Mouse (Mus musculus) liver, embryonic 14 days (tissue): ENCODE measurements around the gene Tas2r136. TPM values are rescaled to one million over a fixed set of nuclear protein-coding genes. Genes with fewer than 3 reads are reported as not detected.

ENCODE experiments used
- polyA plus RNA-seq: library from polyadenylated mRNA; depleted of rRNA; stranded (reverse); fragments of >200 nt; gene quantifications from 2 replicates; pipeline ENCODE4 v1.2.3, GENCODE M21; 2012; rRNA removed

Tas2r136 gene
- not detected in 2 replicates for polyA plus RNA-seq

DNA sequence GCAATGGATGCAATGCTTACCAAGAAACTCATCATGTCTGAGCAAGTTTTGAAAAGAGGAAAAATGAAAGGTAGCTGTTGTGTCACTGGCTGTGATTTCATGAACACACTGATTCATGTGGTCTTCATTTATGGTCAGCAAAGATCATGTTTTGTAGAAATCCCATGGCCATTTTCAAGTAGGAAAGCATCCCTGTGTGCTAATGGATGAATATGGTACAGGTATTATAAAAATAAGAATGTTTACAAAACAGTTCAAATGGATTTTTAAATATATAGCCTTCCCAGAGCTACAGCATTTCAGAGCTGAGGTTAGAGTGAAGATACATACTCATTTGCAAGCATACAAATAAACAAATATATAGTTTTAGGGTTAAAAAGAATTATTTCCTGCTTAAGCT is at the start of gene Tas2r136:
Gene Tas2r136 (minus strand): TSS at position 101 of the 400 bp plus-strand sequence.

DNA sequence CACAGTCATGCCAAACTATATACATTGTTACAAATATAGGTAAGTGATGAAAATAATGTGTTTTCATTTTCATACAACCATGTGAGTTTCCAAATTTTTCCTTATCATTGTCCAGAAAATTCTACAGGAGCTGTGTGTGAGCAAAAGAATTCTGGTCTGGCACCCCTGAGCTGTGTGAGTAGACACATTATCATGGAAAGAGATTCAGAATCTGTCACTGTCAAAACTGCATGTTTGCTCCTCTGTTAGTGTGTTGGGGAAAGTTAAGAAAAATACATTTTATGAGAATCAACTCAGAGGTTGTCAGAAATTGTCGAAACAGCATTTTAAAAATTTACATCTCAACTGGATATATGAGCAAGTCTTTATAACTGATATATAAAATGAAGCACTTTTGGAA is 24.6 kb upstream of the Tas2r136 start, which contains the start of gene Tas2r117:
Gene Tas2r117 (plus strand): TSS at position 301 of the 400 bp plus-strand sequence.

DNA sequence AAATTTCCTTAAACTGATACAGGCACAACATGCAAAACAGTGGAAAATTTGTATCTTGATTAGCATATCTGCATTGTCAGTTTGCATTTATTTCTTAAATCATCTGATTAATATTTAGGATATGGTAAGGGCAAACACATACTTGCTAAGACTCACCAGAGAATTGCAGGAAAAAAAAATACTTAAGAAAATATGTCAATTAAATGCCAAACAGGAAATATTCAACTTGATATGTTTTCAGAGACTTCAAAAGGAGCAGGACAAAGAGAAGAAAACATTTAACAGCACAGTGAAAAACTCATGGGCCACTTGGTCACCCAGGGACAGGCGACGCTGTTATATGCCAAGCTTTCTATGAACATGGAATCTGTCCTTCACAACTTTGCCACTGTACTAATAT is 16.1 kb downstream of the Tas2r136 start, which contains the start of gene Tas2r102:
Gene Tas2r102 (plus strand): TSS at position 301 of the 400 bp plus-strand sequence.

DNA sequence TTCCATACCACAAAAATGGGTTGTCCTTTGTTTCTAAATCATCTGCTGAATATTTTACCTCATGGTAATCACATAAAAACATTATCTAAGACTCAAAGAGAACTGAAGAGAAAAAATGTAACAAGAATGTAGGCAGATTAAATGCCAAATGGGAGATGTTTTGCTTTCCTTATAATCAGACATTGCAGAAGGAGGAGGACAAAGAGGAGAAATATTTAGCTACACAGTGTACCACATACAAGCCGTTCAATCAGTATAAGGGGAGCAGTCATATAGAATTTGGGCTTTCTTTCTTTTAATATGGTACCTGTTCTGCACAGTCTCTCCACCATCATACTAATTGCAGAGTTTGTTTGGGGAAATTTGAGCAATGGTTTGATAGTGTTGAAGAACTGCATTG is 23.5 kb downstream of the Tas2r136 start, which contains the start of gene Tas2r124:
Gene Tas2r124 (plus strand): TSS at position 301 of the 400 bp plus-strand sequence.

DNA sequence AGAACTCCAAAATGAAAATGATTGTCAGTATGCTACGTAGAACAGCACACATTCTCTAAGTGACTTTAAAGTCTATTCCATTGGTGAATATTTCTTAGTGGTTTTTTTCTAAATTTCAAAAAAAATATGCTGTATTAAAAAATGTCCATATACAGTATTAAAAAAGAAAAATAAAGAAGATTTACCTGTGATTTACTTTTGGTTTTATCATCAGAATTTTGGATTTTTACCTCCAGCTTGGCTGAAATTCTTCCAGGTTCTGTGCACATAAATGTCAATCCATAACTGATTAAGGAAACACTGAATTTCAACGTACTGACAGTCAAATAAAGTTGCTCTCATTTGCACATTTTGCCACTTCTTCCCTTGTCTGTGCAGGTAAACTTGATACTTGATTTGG is 40.0 kb downstream of the Tas2r136 start, which contains the start of gene Tas2r115:
Gene Tas2r115 (minus strand): TSS at position 101 of the 400 bp plus-strand sequence.

Other genes with a start within 250 kb of the Tas2r136 start
- not detected in 2 replicates for gene Prh1, start 208.4 kb downstream of the Tas2r136 start, polyA plus RNA-seq
- not detected in 2 replicates for gene Prp2, start 182.2 kb downstream of the Tas2r136 start, polyA plus RNA-seq
- not detected in 2 replicates for gene A630073D07Rik, start 126.6 kb downstream of the Tas2r136 start, polyA plus RNA-seq
- not detected in 2 replicates for gene Tas2r120, start 121.2 kb downstream of the Tas2r136 start, polyA plus RNA-seq
- gene Tas2r121, start 77.2 kb downstream of the Tas2r136 start, polyA plus RNA-seq = not detected in 2 replicates
- not detected in 2 replicates for gene Tas2r122, start 66.2 kb downstream of the Tas2r136 start, polyA plus RNA-seq
- gene Tas2r115, start 40.1 kb downstream of the Tas2r136 start, polyA plus RNA-seq = not detected in 2 replicates
- not detected in 2 replicates for gene Tas2r124, start 23.4 kb downstream of the Tas2r136 start, polyA plus RNA-seq
- gene Tas2r102, start 16.0 kb downstream of the Tas2r136 start, polyA plus RNA-seq = not detected in 2 replicates
- not detected in 2 replicates for gene Tas2r117, start 24.7 kb upstream of the Tas2r136 start, polyA plus RNA-seq
- not detected in 2 replicates for gene Tas2r123, start 69.0 kb upstream of the Tas2r136 start, polyA plus RNA-seq
- not detected in 2 replicates for gene Tas2r116, start 77.3 kb upstream of the Tas2r136 start, polyA plus RNA-seq
- gene Tas2r110, start 89.8 kb upstream of the Tas2r136 start, polyA plus RNA-seq = not detected in 2 replicates
- not detected in 2 replicates for gene Tas2r113, start 114.8 kb upstream of the Tas2r136 start, polyA plus RNA-seq
- gene Tas2r125, start 131.5 kb upstream of the Tas2r136 start, polyA plus RNA-seq = not detected in 2 replicates
- gene Tas2r129, start 172.9 kb upstream of the Tas2r136 start, polyA plus RNA-seq = not detected in 2 replicates
- not detected in 2 replicates for gene Tas2r131, start 179.8 kb upstream of the Tas2r136 start, polyA plus RNA-seq
- gene Tas2r109, start 202.8 kb upstream of the Tas2r136 start, polyA plus RNA-seq = not detected in 2 replicates